Mouse (Mus musculus) forebrain, embryonic 10.5 days (tissue): ENCODE data around the gene Gad2. TPM values are rescaled to one million over a fixed set of nuclear protein-coding genes. Genes with fewer than 3 reads are reported as not detected.

Experiments
- DNase-seq: peaks from one replicate; pipeline ENCODE4 v3.0.0-alpha.2; 2017; ENCODE audit warnings: low spot score; ENCODE audit errors: extremely low spot score
- H3K27ac ChIP-seq: fragments of 300-500 bp; sonication (generic); 2 replicates; pipeline ENCODE4 v1.5.1; 2016; ENCODE audit warnings: mild to moderate bottlenecking
- H3K27me3 ChIP-seq: fragments of 300-500 bp; sonication (generic); 2 replicates; pipeline ENCODE4 v1.6.1; 2016; ENCODE audit warnings: mild to moderate bottlenecking; ENCODE audit not compliant: poor library complexity, severe bottlenecking
- H3K36me3 ChIP-seq: fragments of 300-500 bp; sonication (generic); replicated peaks from 2 replicates; pipeline ENCODE4 v1.6.1; 2016; ENCODE audit warnings: mild to moderate bottlenecking, moderate library complexity
- H3K4me1 ChIP-seq: fragments of 300-500 bp; sonication (generic); 2 replicates; pipeline ENCODE4 v1.6.1; 2016
- H3K4me3 ChIP-seq: fragments of 300-500 bp; sonication (generic); 2 replicates; pipeline ENCODE4 v1.5.1; 2016; ENCODE audit warnings: mild to moderate bottlenecking, moderate library complexity
- H3K9me3 ChIP-seq: fragments of 300-500 bp; sonication (generic); 2 replicates; pipeline ENCODE4 v1.6.1; 2016; ENCODE audit warnings: mild to moderate bottlenecking, moderate library complexity
- WGBS: fragments of 180-500 bp; shearing (Covaris S2); methylation state at CpG from one replicate; pipeline ENCODE4 v1.1.7; 2016; 5-methylcytosine and 5-hydroxymethylcytosine counted together
- polyA plus RNA-seq: library from polyadenylated mRNA; unstranded; fragments of >200 nt; fragmentation: Nextera tagmentation; extraction: Ambion mirVana; gene quantifications from 2 replicates; pipeline ENCODE4 v1.2.1, GENCODE M21; 2016

Gad2 gene
- polyA plus RNA-seq, 1 experiment from 2014 or later = 7.0 TPM

GRCm38 (mm10) chr2:22677066-22677465 lies 55.1 kb downstream of the Gad2 start:
- H3K27ac ChIP-seq = no peak overlapping the region
- 34% methylated on average over 8 of the region's 8 CpGs for WGBS
- H3K9me3 ChIP-seq = no peaks in the 10 kb centered on the region
- no peaks in the 10 kb centered on the region for H3K36me3 ChIP-seq
- no peak for DNase-seq
- H3K4me3 ChIP-seq = no peak overlapping the region
- no peaks in the 10 kb centered on the region for H3K27me3 ChIP-seq
- no peaks in the 10 kb centered on the region for H3K4me1 ChIP-seq

GRCm38 (mm10) chr2:22679944-22680343 lies 57.9 kb downstream of the Gad2 start:
- Histone ChIP-seq H3K36me3 (no peaks in the 10 kb centered on the region), H3K27me3 (no peaks in the 10 kb centered on the region), H3K4me3 (no peak overlapping the region), H3K9me3 (no peaks in the 10 kb centered on the region), H3K4me1 (peaks cover 6% of the 10 kb centered on the region; the same call in 1 of the 2 replicates), H3K27ac (no peak overlapping the region)
- WGBS = 80% methylated on average over 4 of the region's 4 CpGs
- DNase-seq = no peak

GRCm38 (mm10) chr2:22689969-22690368 lies 68.0 kb downstream of the Gad2 start:
- WGBS = 81% methylated on average over 7 of the region's 7 CpGs
- DNase-seq = no peak
- H3K4me1 ChIP-seq = no peaks in the 10 kb centered on the region
- no peaks in the 10 kb centered on the region for H3K9me3 ChIP-seq
- no peak overlapping the region for H3K4me3 ChIP-seq
- no peaks in the 10 kb centered on the region for H3K27me3 ChIP-seq
- no peak overlapping the region for H3K27ac ChIP-seq
- H3K36me3 ChIP-seq = no peaks in the 10 kb centered on the region

- Histone ChIP-seq H3K27ac (no peak overlapping the region), H3K36me3 (no peaks in the 10 kb centered on the region), H3K4me1 (no peaks in the 10 kb centered on the region; the same call in 1 of the 2 replicates), H3K9me3 (no peaks in the 10 kb centered on the region), H3K4me3 (no peak overlapping the region), H3K27me3 (no peaks in the 10 kb centered on the region)
- DNase-seq = no peak
- 87% methylated on average over 4 of the region's 4 CpGs for WGBS
These were observed 83.0 kb downstream of the Gad2 start for GRCm38 (mm10) chr2:22704780-22705727.

- Histone ChIP-seq H3K27me3 (no peaks in the 10 kb centered on the region), H3K27ac (no peak overlapping the region), H3K4me1 (no peaks in the 10 kb centered on the region; the same call in 1 of the 2 replicates), H3K4me3 (no peak overlapping the region), H3K36me3 (no peaks in the 10 kb centered on the region), H3K9me3 (no peaks in the 10 kb centered on the region)
- DNase-seq = no peak
- 88% methylated on average over 3 of the region's 3 CpGs for WGBS
These were observed 84.2 kb downstream of the Gad2 start for GRCm38 (mm10) chr2:22706233-22706632.

GRCm38 (mm10) chr2:22721522-22722470 lies 99.8 kb downstream of the Gad2 start:
- H3K4me3 ChIP-seq = no peak overlapping the region
- H3K4me1 ChIP-seq = no peaks in the 10 kb centered on the region
- peak; percentile 19 for DNase-seq
- H3K9me3 ChIP-seq = no peaks in the 10 kb centered on the region
- no peaks in the 10 kb centered on the region for H3K36me3 ChIP-seq
- no peaks in the 10 kb centered on the region for H3K27me3 ChIP-seq
- no peak overlapping the region for H3K27ac ChIP-seq
- WGBS = 34% methylated on average over 8 of the region's 8 CpGs

- Histone ChIP-seq H3K4me1 (no peaks in the 10 kb centered on the region), H3K27me3 (no peaks in the 10 kb centered on the region), H3K36me3 (no peaks in the 10 kb centered on the region), H3K27ac (no peak overlapping the region), H3K9me3 (no peaks in the 10 kb centered on the region), H3K4me3 (no peak overlapping the region)
- 81% methylated on average over 3 of the region's 3 CpGs for WGBS
- DNase-seq = no peak
These were observed 102.0 kb downstream of the Gad2 start for GRCm38 (mm10) chr2:22723927-22724534.

GRCm38 (mm10) chr2:22727113-22727512 lies 105.1 kb downstream of the Gad2 start:
- H3K4me3 ChIP-seq = no peak overlapping the region
- H3K27ac ChIP-seq = no peak overlapping the region
- H3K27me3 ChIP-seq = no peaks in the 10 kb centered on the region
- 89% methylated on average over 1 of the region's 1 CpGs for WGBS
- no peak for DNase-seq
- H3K4me1 ChIP-seq = no peaks in the 10 kb centered on the region
- no peaks in the 10 kb centered on the region for H3K36me3 ChIP-seq
- no peaks in the 10 kb centered on the region for H3K9me3 ChIP-seq

GRCm38 (mm10) chr2:22736134-22736533 lies 114.1 kb downstream of the Gad2 start:
- Histone ChIP-seq H3K4me3 (no peak overlapping the region), H3K27ac (no peak overlapping the region), H3K36me3 (no peaks in the 10 kb centered on the region), H3K4me1 (no peaks in the 10 kb centered on the region), H3K27me3 (no peaks in the 10 kb centered on the region), H3K9me3 (no peaks in the 10 kb centered on the region)
- WGBS = 82% methylated on average over 2 of the region's 2 CpGs
- no peak for DNase-seq

GRCm38 (mm10) chr2:22739369-22739768 lies 117.4 kb downstream of the Gad2 start:
- Histone ChIP-seq H3K27ac (no peak overlapping the region), H3K4me1 (no peaks in the 10 kb centered on the region), H3K27me3 (no peaks in the 10 kb centered on the region), H3K9me3 (no peaks in the 10 kb centered on the region), H3K4me3 (no peak overlapping the region), H3K36me3 (no peaks in the 10 kb centered on the region)
- whole genome bisulfite sequencing = 58% methylated on average over 1 of the region's 1 CpGs
- DNase-seq = no peak

- no peak overlapping the region for H3K4me3 ChIP-seq
- H3K36me3 ChIP-seq = no peaks in the 10 kb centered on the region
- peaks cover 3% of the 10 kb centered on the region for H3K27me3 ChIP-seq
- 73% methylated on average over 1 of the region's 1 CpGs for WGBS
- no peak for DNase-seq
- H3K4me1 ChIP-seq = no peaks in the 10 kb centered on the region
- H3K27ac ChIP-seq = no peak overlapping the region
- H3K9me3 ChIP-seq = no peaks in the 10 kb centered on the region
These were observed 118.4 kb downstream of the Gad2 start for GRCm38 (mm10) chr2:22740441-22740840.

GRCm38 (mm10) chr2:22741222-22741621 lies 119.2 kb downstream of the Gad2 start:
- H3K4me1 ChIP-seq = no peaks in the 10 kb centered on the region
- H3K27me3 ChIP-seq = peaks cover 10% of the 10 kb centered on the region
- no peak overlapping the region for H3K4me3 ChIP-seq
- no peak overlapping the region for H3K27ac ChIP-seq
- H3K36me3 ChIP-seq = no peaks in the 10 kb centered on the region
- WGBS = 63% methylated on average over 3 of the region's 3 CpGs
- H3K9me3 ChIP-seq = no peaks in the 10 kb centered on the region
- no peak for DNase-seq
